Mouse (Mus musculus): ENCODE data around the gene Calcoco2. TPM values are rescaled to one million over a fixed set of nuclear protein-coding genes. Genes with fewer than 3 reads are reported as not detected.

Calcoco2 gene
- polyA plus RNA-seq, 1 experiment from 2014 or later = 0.22 TPM

GRCm38 (mm10) chr11:96091073-96091472, 20.7 kb downstream of the Calcoco2 start:
- Histone ChIP-seq H3K27me3 (replicated peaks; ENCODE audit: control insufficient read depth, insufficient read depth, low read length) (no peaks in the 10 kb centered on the region), H3K36me3 (ENCODE audit: control insufficient read depth, insufficient read depth) (no peaks in the 10 kb centered on the region), H3K9ac (replicated peaks; ENCODE audit: low read depth, low read length) (no peak overlapping the region), H3K4me2 (ENCODE audit: low read length) (no peak overlapping the region), H3K4me1 (replicated peaks; ENCODE audit: control insufficient read depth, insufficient read depth, low read length) (no peaks in the 10 kb centered on the region), H3K27ac (ENCODE audit: low read length) (no peak overlapping the region), H3K9me3 (ENCODE audit: control insufficient read depth, low read length) (no peaks in the 10 kb centered on the region), H3K4me3 (replicated peaks; ENCODE audit: low read length) (no peak overlapping the region)
- no peak for ATAC-seq
- WGBS = 72% methylated on average over 2 of the region's 2 CpGs

GRCm38 (mm10) chr11:96087981-96088380, 23.8 kb downstream of the Calcoco2 start:
- H3K9ac ChIP-seq (replicated peaks; ENCODE audit: low read depth, low read length) = no peak overlapping the region
- no peaks in the 10 kb centered on the region for H3K9me3 ChIP-seq (ENCODE audit: control insufficient read depth, low read length)
- H3K27me3 ChIP-seq (replicated peaks; ENCODE audit: control insufficient read depth, insufficient read depth, low read length) = no peaks in the 10 kb centered on the region
- no peaks in the 10 kb centered on the region for H3K4me1 ChIP-seq (replicated peaks; ENCODE audit: control insufficient read depth, insufficient read depth, low read length)
- 89% methylated on average over 6 of the region's 6 CpGs for WGBS
- no peak overlapping the region for H3K4me3 ChIP-seq (replicated peaks; ENCODE audit: low read length)
- H3K36me3 ChIP-seq (ENCODE audit: control insufficient read depth, insufficient read depth) = no peaks in the 10 kb centered on the region
- no peak overlapping the region for H3K27ac ChIP-seq (ENCODE audit: low read length)
- no peak for ATAC-seq
- no peak overlapping the region for H3K4me2 ChIP-seq (ENCODE audit: low read length)

GRCm38 (mm10) chr11:96082682-96083081, 29.1 kb downstream of the Calcoco2 start:
- H3K36me3 ChIP-seq (ENCODE audit: control insufficient read depth, insufficient read depth) = no peaks in the 10 kb centered on the region
- H3K9ac ChIP-seq (replicated peaks; ENCODE audit: low read depth, low read length) = no peak overlapping the region
- H3K27ac ChIP-seq (ENCODE audit: low read length) = no peak overlapping the region
- no peak for ATAC-seq
- H3K27me3 ChIP-seq (replicated peaks; ENCODE audit: control insufficient read depth, insufficient read depth, low read length) = no peaks in the 10 kb centered on the region
- H3K4me1 ChIP-seq (replicated peaks; ENCODE audit: control insufficient read depth, insufficient read depth, low read length) = no peaks in the 10 kb centered on the region
- no peaks in the 10 kb centered on the region for H3K9me3 ChIP-seq (ENCODE audit: control insufficient read depth, low read length)
- whole genome bisulfite sequencing = 70% methylated on average over 3 of the region's 3 CpGs
- H3K4me3 ChIP-seq (replicated peaks; ENCODE audit: low read length) = no peak overlapping the region
- no peak overlapping the region for H3K4me2 ChIP-seq (ENCODE audit: low read length)

- WGBS = 81% methylated on average over 5 of the region's 5 CpGs
- no peak overlapping the region for H3K4me3 ChIP-seq (replicated peaks; ENCODE audit: low read length)
These were observed 31.0 kb downstream of the Calcoco2 start for GRCm38 (mm10) chr11:96080736-96081135.

GRCm38 (mm10) chr11:96076221-96077105, 35.3 kb downstream of the Calcoco2 start:
- Histone ChIP-seq H3K27ac (ENCODE audit: low read length) (peak overlapping the region; percentile 85), H3K4me3 (replicated peaks; ENCODE audit: low read length) (peak overlapping the region; percentile 43), H3K9me3 (ENCODE audit: control insufficient read depth, low read length) (no peaks in the 10 kb centered on the region), H3K9ac (replicated peaks; ENCODE audit: low read depth, low read length) (peak overlapping the region; percentile 50), H3K4me1 (replicated peaks; ENCODE audit: control insufficient read depth, insufficient read depth, low read length) (peaks cover 17% of the 10 kb centered on the region), H3K27me3 (replicated peaks; ENCODE audit: control insufficient read depth, insufficient read depth, low read length) (no peaks in the 10 kb centered on the region), H3K36me3 (ENCODE audit: control insufficient read depth, insufficient read depth) (0 out of 2 replicates have a peak, but pooled peaks cover 3% of the 10 kb centered on the region), H3K4me2 (ENCODE audit: low read length) (peak overlapping the region; percentile 67)
- ATAC-seq = no peak
- 68% methylated on average over 13 of the region's 13 CpGs for WGBS

More at GRCm38 (mm10) chr11:96080736-96081135, 31.0 kb downstream of the Calcoco2 start:
- no peaks in the 10 kb centered on the region for H3K27me3 ChIP-seq (replicated peaks; ENCODE audit: control insufficient read depth, insufficient read depth, low read length)
- no peaks in the 10 kb centered on the region for H3K36me3 ChIP-seq (ENCODE audit: control insufficient read depth, insufficient read depth)
- H3K4me1 ChIP-seq (replicated peaks; ENCODE audit: control insufficient read depth, insufficient read depth, low read length) = peaks cover 4% of the 10 kb centered on the region; the same call in 1 of the 2 replicates
- H3K9me3 ChIP-seq (ENCODE audit: control insufficient read depth, low read length) = no peaks in the 10 kb centered on the region
- H3K9ac ChIP-seq (replicated peaks; ENCODE audit: low read depth, low read length) = no peak overlapping the region
- no peak overlapping the region for H3K4me2 ChIP-seq (ENCODE audit: low read length)
- ATAC-seq = no peak
- no peak overlapping the region for H3K27ac ChIP-seq (ENCODE audit: low read length)

- peak; percentile 96 for ATAC-seq
- Histone ChIP-seq H3K27me3 (replicated peaks; ENCODE audit: control insufficient read depth, insufficient read depth, low read length) (no peaks in the 10 kb centered on the region), H3K4me3 (replicated peaks; ENCODE audit: low read length) (peak within 1 kb of the TSS; percentile 87), H3K9ac (replicated peaks; ENCODE audit: low read depth, low read length) (peak within 1 kb of the TSS; percentile 79), H3K27ac (ENCODE audit: low read length) (peak within 1 kb of the TSS; percentile 85), H3K36me3 (ENCODE audit: control insufficient read depth, insufficient read depth) (peaks cover 3% of the 10 kb centered on the region; the same call in 1 of the 2 replicates), H3K4me1 (replicated peaks; ENCODE audit: control insufficient read depth, insufficient read depth, low read length) (peaks cover 17% of the 10 kb centered on the region), H3K4me2 (ENCODE audit: low read length) (peak within 1 kb of the TSS; percentile 79), H3K9me3 (ENCODE audit: control insufficient read depth, low read length) (no peaks in the 10 kb centered on the region)
- WGBS = under 1% methylated on average over 37 of the region's 37 CpGs
These were observed 36.1 kb downstream of the Calcoco2 start, which contains the start of gene Atp5g1 for GRCm38 (mm10) chr11:96075509-96076220. Gene Atp5g1, minus strand, starts transcription at chr11:96075670.

GRCm38 (mm10) chr11:96075177-96075508, 36.6 kb downstream of the Calcoco2 start:
- peak overlapping the region; percentile 79 for H3K4me2 ChIP-seq (ENCODE audit: low read length)
- WGBS = 0% methylated on average over 15 of the region's 15 CpGs
- peak overlapping the region; percentile 87 for H3K4me3 ChIP-seq (replicated peaks; ENCODE audit: low read length)
- peak overlapping the region; percentile 71 for H3K27ac ChIP-seq (ENCODE audit: low read length)
- no peaks in the 10 kb centered on the region for H3K9me3 ChIP-seq (ENCODE audit: control insufficient read depth, low read length)
- H3K4me1 ChIP-seq (replicated peaks; ENCODE audit: control insufficient read depth, insufficient read depth, low read length) = peaks cover 17% of the 10 kb centered on the region
- no peaks in the 10 kb centered on the region for H3K27me3 ChIP-seq (replicated peaks; ENCODE audit: control insufficient read depth, insufficient read depth, low read length)
- H3K36me3 ChIP-seq (ENCODE audit: control insufficient read depth, insufficient read depth) = peaks cover 4% of the 10 kb centered on the region; the same call in 1 of the 2 replicates
- peak overlapping the region; percentile 79 for H3K9ac ChIP-seq (replicated peaks; ENCODE audit: low read depth, low read length)
- ATAC-seq = no peak

- ATAC-seq = no peak
- Histone ChIP-seq H3K36me3 (ENCODE audit: control insufficient read depth, insufficient read depth) (peaks cover 4% of the 10 kb centered on the region; the same call in 1 of the 2 replicates), H3K4me2 (ENCODE audit: low read length) (peak overlapping the region; percentile 79), H3K4me1 (replicated peaks; ENCODE audit: control insufficient read depth, insufficient read depth, low read length) (peaks cover 17% of the 10 kb centered on the region), H3K9ac (replicated peaks; ENCODE audit: low read depth, low read length) (peak overlapping the region; percentile 79), H3K27ac (ENCODE audit: low read length) (peak overlapping the region; percentile 71), H3K4me3 (replicated peaks; ENCODE audit: low read length) (peak overlapping the region; percentile 87), H3K27me3 (replicated peaks; ENCODE audit: control insufficient read depth, insufficient read depth, low read length) (no peaks in the 10 kb centered on the region), H3K9me3 (ENCODE audit: control insufficient read depth, low read length) (no peaks in the 10 kb centered on the region)
- 27% methylated on average over 17 of the region's 17 CpGs for WGBS
These were observed 37.2 kb downstream of the Calcoco2 start for GRCm38 (mm10) chr11:96074351-96075176.
